Mouse (Mus musculus) 416B (cell line): ENCODE data around the gene Slc26a10.
A peak's percentile ranks its signal among the peaks of the same experiment; 100 is the strongest.

ENCODE experiments used
- DNase-seq: peaks from one replicate; pipeline ENCODE4 v3.0.0; 2011; ENCODE audit warnings: low read depth

Slc26a10 gene

DNA sequence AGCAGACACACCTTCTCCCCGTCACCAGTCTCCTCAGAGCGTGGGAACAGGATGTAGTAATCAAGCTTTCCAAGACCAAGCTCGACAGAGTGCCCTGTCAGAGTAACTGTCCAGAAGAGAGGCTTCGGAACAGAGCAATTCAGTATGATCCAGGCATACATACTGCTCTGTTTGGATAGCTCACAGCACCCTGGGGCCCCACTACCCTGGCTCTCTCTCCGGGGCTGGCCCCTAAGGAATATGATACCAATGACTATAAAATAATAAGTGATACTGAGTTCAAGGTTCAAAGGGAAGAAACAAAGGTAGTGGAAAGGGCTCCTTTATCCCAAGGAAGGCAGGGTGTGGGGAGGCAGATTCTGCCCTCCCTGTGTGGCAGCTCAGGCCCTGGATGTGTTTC lies 48.0 kb downstream of the Slc26a10 start:
- DNase-seq: no peak

DNA sequence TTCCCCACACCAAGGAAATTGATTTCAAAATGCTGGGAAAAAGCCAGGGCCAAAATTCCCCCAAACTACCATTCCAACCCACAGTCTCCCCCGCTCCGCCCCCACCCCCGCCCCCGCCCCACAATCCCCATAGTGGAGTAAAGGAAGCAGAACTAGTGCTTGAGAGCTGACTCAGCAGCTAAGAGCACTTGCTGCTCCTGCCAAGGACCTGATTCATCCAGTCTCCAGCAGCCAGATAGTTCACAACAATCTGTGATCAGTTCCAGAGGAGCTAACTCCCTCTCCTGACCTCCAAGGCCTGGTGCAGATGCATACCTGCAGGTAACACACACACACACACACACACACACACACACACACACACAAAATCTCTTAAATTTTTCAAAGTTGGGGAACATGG lies 51.0 kb downstream of the Slc26a10 start:
- peak; percentile 72 for DNase-seq

DNA sequence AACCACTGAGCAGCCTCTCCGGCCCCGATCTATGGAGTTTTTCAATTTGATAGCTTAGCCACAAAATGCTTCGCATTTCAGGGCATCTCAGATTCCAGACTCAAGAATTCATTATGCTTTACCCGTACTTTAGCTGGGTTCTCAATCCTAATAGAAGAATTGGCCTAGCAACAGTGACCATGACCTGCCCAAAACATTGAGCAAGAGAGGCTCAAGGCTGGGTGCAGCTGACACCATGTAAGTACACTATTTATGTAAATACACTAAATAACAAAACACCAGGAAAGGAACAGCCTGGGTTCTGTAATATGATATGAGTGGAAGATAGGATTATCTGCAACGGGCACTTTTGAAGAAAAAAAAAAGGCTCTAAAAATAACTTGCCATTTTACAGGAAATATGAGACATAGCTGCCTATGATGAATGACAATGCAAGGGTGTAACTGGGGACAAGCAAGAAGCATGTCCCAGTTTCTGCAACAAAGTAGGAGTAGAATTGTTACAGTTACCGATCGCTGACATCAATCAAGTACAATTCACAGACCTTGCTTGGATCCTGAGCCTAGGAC lies 52.6 kb downstream of the Slc26a10 start:
- peak; percentile 85 for DNase-seq

DNA sequence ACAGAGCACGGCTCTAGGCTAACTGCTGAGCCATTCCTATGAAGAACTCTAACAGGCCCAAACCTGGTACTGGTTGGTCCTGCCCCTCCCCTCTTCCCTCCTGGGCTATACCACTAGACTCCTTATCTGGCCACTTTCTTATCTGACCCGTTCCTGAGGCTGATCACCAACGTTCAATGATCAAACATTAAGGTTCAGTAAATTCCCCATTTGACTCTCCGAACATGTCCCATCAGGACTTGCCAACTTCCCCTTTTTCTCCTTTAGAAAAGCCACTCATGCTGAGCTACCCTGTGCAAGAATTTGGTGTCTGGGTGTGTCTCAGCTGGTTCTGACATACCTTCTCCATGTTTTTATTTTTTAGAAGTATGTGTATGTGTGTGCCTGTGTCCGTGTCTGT lies 53.9 kb downstream of the Slc26a10 start:
- peak; percentile 70 for DNase-seq

DNA sequence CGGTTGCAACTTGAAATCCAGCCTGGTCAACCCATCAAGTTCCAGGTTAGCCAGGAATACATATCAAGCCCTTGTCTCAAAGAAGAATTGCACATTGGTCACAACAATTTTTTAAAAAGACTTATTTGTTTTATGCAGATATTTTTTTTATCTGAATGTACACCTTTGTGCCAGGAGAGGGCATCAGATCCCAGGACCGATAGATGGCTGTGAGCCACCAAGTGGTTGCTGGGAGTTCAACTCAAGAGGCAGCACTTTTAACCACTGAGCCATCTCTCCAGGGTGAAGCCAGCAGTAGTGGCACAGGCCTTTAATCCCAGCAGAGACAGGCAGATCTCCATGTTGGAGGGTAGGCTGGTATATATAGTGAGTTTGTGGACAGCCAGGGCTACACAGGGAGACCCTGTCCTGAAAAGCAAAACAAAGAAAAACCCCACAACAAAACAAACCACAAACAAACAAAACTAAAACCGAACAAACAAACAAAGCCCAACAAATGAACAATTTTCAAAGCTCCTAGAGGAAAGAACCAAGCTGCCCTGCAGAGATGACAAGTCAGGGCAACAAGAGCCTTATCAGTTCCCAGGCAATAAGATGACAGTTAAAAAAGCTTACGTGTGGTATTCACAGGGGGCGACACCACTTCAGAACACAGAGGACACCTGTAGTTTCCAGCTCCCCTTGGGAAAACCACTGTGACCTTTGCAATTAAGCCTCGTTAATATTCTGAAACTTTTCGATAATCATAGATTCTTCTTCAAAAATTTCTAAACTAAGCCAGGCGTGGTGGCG lies 55.0 kb downstream of the Slc26a10 start:
- DNase-seq: peak; percentile 86

DNA sequence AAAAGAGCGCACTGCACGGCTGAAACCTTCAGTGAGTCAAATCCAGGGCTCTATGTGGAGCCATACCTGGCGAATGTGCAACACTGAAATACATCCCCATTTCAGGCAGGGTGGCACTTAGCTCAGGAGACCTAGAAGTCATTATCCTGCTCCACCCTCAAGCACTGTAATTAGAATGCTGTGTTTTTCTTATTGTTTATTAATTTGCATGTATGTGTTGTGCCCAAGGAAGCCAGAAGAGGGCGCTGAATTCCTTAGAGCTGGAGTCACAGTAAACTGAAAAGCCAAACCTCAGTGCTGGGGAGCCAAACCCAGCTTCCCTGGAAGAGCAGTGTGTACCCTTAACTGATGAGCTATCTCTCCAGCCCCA lies 57.0 kb downstream of the Slc26a10 start:
- DNase-seq: peak; percentile 87

DNA sequence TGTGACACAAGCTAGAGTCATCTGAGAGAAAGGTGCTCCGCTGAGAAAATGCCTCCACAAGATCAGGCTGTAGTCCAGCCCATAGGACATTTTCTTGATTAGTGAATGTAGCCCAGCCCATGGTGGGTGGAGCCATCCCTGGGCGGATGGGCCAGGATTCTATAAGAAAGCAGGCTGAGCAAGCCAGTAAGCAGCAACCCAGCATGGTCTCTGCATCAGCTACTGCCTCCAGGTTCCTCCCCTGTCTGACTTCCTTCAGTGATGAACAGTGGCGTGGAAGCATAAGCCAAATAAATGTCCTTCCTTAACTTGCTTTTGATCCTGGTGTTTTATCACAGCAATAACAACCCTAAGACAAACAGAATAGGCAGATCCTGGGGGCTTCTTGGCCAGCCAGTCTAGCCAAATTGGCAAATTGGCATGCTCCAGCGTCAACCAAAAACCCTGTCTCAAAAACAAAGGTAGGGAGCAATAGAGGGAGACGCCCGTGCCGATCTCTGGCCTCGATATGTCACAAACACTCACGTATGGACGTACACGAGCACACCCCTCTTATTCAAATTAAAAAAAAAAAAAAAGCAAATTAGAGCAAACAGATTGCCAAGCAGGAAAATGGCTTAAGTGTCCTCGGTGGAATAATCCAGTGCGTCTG lies 57.5 kb downstream of the Slc26a10 start:
- DNase-seq: peak; percentile 89

DNA sequence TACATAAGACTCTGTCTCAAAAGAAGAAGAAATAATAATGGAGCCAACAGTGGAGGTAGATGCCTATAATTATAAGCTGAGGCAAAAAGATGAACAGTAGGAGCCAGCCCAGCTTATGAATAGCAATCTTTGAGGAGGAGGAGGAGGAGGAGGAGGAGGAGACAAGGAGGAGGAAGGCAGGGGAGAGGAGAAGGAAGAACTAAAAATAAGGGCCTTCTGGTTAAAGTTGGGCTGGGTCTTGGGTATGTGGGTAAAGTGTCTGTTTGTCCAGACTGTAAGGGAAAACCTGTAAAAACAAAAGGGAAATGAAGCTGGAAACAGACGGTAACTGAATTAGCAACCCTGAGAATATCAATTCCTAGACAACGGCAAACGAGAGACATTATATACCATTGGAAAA lies 58.4 kb downstream of the Slc26a10 start:
- peak; percentile 51 for DNase-seq
